Mouse (Mus musculus): ENCODE data around the gene Cmip. TPM values are rescaled to one million over a fixed set of nuclear protein-coding genes. Genes with fewer than 3 reads are reported as not detected.

Cmip gene
- polyA plus RNA-seq, 1 experiment from 2014 or later: 39.9 TPM

GRCm38 (mm10) chr8:117294812-117295211 lies 37.9 kb downstream of the Cmip start:
- DNase-seq (ENCODE audit: low spot score): no peak

GRCm38 (mm10) chr8:117297913-117298518 lies 41.2 kb downstream of the Cmip start:
- no peak for DNase-seq (ENCODE audit: low spot score)

GRCm38 (mm10) chr8:117299204-117299603 lies 42.3 kb downstream of the Cmip start:
- DNase-seq (ENCODE audit: low spot score): no peak

DNA sequence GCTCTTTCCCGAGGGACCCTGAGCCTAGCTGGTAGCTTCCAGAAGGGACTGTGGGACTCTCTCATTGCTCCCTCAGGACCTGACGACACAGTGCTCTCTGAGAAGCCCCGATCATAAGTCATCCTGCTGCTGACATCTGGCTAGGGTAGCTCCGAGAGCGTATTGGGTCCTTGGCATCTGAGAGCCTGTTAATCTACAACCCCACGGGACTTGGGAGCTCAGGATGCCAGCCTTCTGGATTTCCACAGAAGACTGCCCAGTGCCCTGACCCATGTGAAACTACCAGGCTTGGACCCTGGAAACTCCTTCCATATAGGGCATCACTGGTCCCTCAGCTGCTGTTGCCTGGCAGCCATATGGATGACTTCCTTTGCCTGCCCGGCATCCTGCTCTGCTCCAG lies 43.3 kb downstream of the Cmip start:
- no peak for DNase-seq (ENCODE audit: low spot score)

GRCm38 (mm10) chr8:117301457-117302041 lies 44.7 kb downstream of the Cmip start:
- DNase-seq (ENCODE audit: low spot score): no peak

GRCm38 (mm10) chr8:117302072-117302471 lies 45.2 kb downstream of the Cmip start:
- no peak for DNase-seq (ENCODE audit: low spot score)

GRCm38 (mm10) chr8:117303666-117304065 lies 46.8 kb downstream of the Cmip start:
- no peak for DNase-seq (ENCODE audit: low spot score)

GRCm38 (mm10) chr8:117305405-117305804 lies 48.5 kb downstream of the Cmip start:
- peak; percentile 82 for DNase-seq (ENCODE audit: low spot score)

DNA sequence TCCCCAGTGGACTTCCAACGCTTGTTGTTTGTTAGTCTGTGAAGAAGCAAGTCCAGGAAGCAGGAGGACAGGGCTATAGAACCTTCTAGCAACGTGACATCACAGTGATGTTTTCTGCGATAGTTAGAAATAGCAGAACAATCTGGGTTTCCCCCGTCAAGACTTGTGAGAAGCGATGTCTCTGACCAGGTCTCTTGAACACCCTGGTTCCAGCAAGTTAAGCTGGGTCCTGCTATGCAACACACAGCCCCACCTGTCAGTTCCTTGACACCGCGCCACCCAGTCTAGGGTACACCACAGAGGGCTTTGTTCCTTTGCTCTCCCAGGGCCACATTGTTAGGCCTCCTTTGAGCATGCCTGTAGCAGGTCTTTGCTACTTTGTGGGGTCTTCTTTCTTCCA lies 49.9 kb downstream of the Cmip start:
- DNase-seq (ENCODE audit: low spot score): peak; percentile 39

DNA sequence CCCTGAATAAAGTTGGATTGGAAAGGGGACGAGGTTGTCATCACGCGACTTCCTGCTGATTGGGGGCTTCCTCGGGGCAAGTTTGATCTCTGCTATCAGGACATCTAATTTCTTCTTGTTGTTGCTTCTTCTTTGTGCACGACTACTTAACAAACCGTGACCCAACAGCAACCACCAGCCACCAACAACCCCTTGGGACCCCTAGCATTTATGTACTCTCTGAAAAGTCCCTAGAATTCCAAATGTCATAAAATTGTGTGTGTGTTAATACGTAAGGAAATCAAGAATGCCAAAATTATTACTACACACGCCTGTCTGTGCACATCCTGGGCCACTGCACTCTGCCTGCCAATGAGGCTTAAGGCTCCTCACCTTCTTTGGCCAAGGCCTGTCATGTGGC lies 50.4 kb downstream of the Cmip start:
- DNase-seq (ENCODE audit: low spot score): no peak

- no peak for DNase-seq (ENCODE audit: low spot score)
Measured at GRCm38 (mm10) chr8:117308303-117309095, 51.6 kb downstream of the Cmip start.

DNA sequence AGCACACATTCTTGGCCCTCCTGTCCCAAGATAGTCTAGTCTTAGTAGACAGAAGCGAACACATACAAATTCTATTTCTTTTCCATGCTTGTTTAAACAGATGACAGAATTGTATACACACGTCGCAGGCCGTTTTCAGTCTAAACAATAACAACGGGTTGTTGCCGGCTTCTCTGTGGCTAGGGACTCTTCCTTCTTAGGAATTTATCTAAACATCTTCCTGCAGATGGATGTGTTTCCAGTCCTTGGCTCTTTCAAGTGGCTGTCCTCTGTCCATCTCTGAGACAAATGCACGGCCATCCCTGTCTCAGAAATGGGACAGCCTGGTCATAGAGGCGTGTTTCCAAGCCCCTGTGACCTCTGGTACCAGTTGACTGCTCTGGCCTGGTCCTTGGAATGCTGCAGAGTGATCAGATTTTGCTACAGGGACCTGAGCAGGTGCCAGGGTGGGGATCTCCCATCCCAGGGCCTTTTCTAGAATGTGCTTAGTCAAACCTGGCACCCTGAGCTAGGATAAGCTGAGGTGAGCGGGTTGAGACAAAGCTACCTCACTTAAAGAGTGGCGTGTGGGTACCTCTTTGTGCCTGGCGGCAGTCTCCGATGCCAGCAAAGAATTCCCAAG lies 52.9 kb downstream of the Cmip start:
- DNase-seq (ENCODE audit: low spot score): no peak

DNA sequence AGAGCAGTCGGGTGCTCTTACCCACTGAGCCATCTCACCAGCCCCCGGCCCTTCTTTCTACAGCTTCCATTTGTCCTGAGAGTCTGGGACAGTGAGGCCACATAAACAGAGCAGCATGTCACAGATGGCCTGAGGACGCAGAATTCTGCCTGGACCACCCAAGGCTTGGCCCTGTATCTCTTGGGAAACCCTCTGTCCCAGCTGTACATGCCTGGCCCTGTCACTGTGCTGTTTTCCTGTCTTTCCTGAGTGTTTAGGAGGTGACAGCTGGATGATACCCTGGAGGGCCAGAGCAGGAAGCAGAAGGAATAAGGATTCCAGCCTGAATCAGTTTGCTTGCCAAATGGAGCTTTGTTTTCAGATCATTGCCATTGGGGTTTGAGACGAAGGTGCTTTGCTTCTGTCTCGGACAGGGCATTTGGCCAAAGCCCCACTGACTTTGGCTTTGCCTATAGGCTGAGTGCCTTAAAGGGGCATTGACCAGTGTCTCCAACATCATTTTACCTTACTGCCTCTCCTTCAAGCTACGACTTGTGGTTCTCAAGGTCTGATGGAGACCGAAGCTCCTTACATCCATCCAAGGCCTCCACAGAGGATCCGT lies 54.2 kb downstream of the Cmip start:
- no peak for DNase-seq (ENCODE audit: low spot score)

DNA sequence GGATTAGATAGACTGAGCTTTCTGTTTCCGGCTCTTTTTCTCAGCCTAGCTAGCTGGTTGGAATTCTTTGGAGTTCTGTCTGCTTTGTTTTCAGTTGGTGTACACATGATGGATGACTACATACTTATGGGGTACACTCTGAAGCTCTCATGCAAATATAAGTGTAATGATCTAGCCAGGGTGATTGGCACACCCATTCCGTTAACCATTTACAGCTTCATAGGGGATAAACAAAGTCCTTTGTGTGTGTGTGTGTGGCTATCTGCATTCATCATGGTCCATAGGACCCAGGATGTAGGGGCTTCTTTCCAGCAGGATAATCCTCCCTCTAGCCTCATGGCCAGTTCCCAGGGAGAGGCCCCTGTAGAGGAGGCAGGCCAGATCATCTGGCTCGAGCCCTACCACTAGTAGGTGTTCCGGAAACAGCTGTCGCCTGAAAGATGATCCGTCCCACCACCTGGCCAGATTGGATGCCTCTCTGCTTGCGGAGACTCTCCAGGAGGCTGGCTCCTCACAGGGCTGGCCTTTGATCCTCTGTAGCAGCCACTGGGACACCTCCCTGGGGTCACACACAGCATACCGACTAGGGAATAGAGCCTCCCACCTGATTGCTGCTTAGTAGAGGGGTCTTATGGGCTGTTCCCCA lies 57.6 kb downstream of the Cmip start:
- DNase-seq (ENCODE audit: low spot score): no peak

DNA sequence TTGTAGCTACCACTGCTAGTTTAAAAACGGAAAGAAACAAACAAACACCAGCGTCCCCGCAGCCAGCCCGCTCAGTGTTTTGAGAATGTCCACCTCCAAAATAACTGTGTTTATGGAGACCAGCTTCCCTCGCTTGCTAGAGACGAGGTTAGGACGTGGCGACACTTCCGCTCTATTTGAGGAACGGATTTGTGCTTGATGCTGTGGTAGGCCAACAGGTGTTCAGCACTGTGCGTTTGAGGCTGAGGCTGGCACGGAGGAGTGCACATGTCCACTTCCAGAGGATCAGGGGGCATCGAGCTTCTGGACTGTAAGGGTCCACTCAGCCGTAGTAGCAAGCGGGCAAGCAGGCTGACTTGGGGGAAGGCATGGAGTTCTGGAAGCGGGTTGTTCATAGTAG lies 58.9 kb downstream of the Cmip start:
- no peak for DNase-seq (ENCODE audit: low spot score)

GRCm38 (mm10) chr8:117317478-117317877 lies 60.6 kb downstream of the Cmip start:
- DNase-seq (ENCODE audit: low spot score): no peak

GRCm38 (mm10) chr8:117318911-117319826 lies 62.3 kb downstream of the Cmip start:
- no peak for DNase-seq (ENCODE audit: low spot score)

DNA sequence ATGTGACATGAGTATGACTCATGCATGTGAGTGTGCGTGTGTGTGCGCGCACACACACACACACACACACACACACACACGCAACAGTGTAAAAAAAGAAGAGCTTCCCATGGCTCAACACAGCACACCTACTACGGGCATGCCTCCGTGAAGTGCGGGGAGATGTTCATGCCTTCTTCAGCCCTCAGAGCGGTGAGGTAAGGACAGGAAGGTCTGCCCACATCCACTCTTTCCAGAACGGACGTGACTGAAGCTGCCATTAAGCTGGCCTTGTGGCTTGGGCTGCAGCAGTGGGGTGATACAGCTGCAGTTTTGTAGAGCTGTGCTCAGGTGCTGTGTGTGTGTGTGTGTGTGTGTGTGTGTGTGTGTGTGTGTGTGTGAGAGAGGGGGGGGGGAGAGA lies 63.8 kb downstream of the Cmip start:
- no peak for DNase-seq (ENCODE audit: low spot score)

- no peak for DNase-seq (ENCODE audit: low spot score)
Measured at GRCm38 (mm10) chr8:117321232-117321631, 64.4 kb downstream of the Cmip start.

DNA sequence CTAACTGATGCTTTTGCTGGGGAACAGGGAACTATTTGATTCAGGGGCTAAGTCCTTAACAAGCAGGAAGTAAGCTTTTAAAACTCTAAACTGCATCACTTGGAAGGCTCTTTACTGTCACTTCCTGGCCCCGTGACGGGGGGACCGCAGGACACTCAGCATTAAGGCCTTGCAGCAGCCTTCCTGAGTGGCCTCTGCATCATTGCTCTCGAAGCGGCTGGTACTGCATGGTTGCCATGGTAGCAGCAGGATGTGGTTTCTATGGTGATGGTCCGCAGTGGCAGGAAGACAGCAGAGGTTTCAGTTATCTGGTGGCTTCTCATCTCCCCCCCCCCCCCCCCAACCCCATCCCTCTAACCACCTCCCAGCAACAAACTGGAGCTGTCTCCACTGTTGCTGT lies 65.2 kb downstream of the Cmip start:
- DNase-seq (ENCODE audit: low spot score): peak; percentile 82
